Mouse (Mus musculus): ENCODE data around the gene Pknox2.

GRCm38 (mm10) chr9:36898560-36898959, 248.6 kb downstream of the Pknox2 start:
- TF ChIP-seq USF1 (IDR thresholded peaks at IDR 0.05; ENCODE audit: low read depth): peak; percentile 53
- TF ChIP-seq MYOG (IDR thresholded peaks at IDR 0.05; ENCODE audit: control insufficient read depth, extremely low read depth, insufficient read length): no peak
- TF ChIP-seq CTCF (IDR thresholded peaks at IDR 0.05; ENCODE audit: control insufficient read depth, insufficient read depth, insufficient read length): no peak
- peak; percentile 21 for TF ChIP-seq MYOD1 (IDR thresholded peaks at IDR 0.05; ENCODE audit: control insufficient read depth, insufficient read length, low read depth)
- TF ChIP-seq MAX (IDR thresholded peaks at IDR 0.05): no peak
- TF ChIP-seq CEBPB (IDR thresholded peaks at IDR 0.05; ENCODE audit: low read depth): no peak

Data from C2C12 (cell line).